ENCODE assay signal across 8 mouse cellular contexts in genomic region chr11:117116350-117117303, GRCm38 (mm10). TPM values are rescaled to one million over a fixed set of nuclear protein-coding genes. Genes with fewer than 3 reads are reported as not detected.
DNase-seq lines count a peak whose midpoint lies in the region; ATAC-seq lines count a peak whose summit lies in the region.

No protein-coding gene starts in this region.

- H3K27me3 ChIP-seq in kidney, embryonic 16.5 days (ENCODE audit: insufficient read depth, low read length), result no peaks in the 10 kb centered on the region
- no peaks in the 10 kb centered on the region for H3K27me3 ChIP-seq in embryonic facial prominence, embryonic 12.5 days
- H3K27me3 ChIP-seq in limb, embryonic 11.5 days (ENCODE audit: control insufficient read depth, insufficient read depth, low read length), result no peaks in the 10 kb centered on the region
- H3K27me3 ChIP-seq in neural tube, embryonic 12.5 days (replicated peaks), result no peaks in the 10 kb centered on the region

- peaks cover 68% of the 10 kb centered on the region for H3K4me1 ChIP-seq in kidney, embryonic 16.5 days (ENCODE audit: insufficient read depth, low read length)
- peaks cover 70% of the 10 kb centered on the region for H3K4me1 ChIP-seq in embryonic facial prominence, embryonic 12.5 days
- H3K4me1 ChIP-seq in limb, embryonic 11.5 days (ENCODE audit: control insufficient read depth, insufficient read depth, low read length), result peaks cover 44% of the 10 kb centered on the region
- H3K4me1 ChIP-seq in neural tube, embryonic 12.5 days, result peaks cover 61% of the 10 kb centered on the region

- no peaks in the 10 kb centered on the region for H3K36me3 ChIP-seq in kidney, embryonic 16.5 days (ENCODE audit: insufficient read depth, low read length)
- no peaks in the 10 kb centered on the region; the same call in 1 of the 2 replicates for H3K36me3 ChIP-seq in embryonic facial prominence, embryonic 12.5 days
- H3K36me3 ChIP-seq in limb, embryonic 11.5 days (ENCODE audit: control insufficient read depth, insufficient read depth, low read length), result no peaks in the 10 kb centered on the region
- peaks cover 14% of the 10 kb centered on the region for H3K36me3 ChIP-seq in neural tube, embryonic 12.5 days

- WGBS in kidney, embryonic 16.5 days, result 15% methylated on average over 18 of the region's 18 CpGs
- WGBS in embryonic facial prominence, embryonic 12.5 days, result 38% methylated on average over 18 of the region's 18 CpGs
- WGBS in limb, embryonic 11.5 days, result 43% methylated on average over 18 of the region's 18 CpGs
- 39% methylated on average over 18 of the region's 18 CpGs for WGBS in neural tube, embryonic 12.5 days

- H3K9ac ChIP-seq in kidney, embryonic 16.5 days (replicated peaks; ENCODE audit: low read length), result peak overlapping the region; percentile 91
- peak overlapping the region; percentile 81 for H3K9ac ChIP-seq in embryonic facial prominence, embryonic 12.5 days
- H3K9ac ChIP-seq in limb, embryonic 11.5 days (ENCODE audit: low read length), result peak overlapping the region; percentile 0; the same call in 1 of the 2 replicates
- H3K9ac ChIP-seq in neural tube, embryonic 12.5 days, result peak overlapping the region; percentile 26; the same call in 1 of the 2 replicates

- ATAC-seq in kidney, embryonic 16.5 days (ENCODE audit: low FRiP score, low TSS enrichment), result no peak
- no peak for ATAC-seq in embryonic facial prominence, embryonic 12.5 days (ENCODE audit: insufficient number of reproducible peaks, insufficient read depth, low FRiP score, low TSS enrichment)
- no peak for ATAC-seq in limb, embryonic 11.5 days (ENCODE audit: insufficient number of reproducible peaks, low FRiP score, low TSS enrichment, low read depth)
- no peak for ATAC-seq in neural tube, embryonic 12.5 days (ENCODE audit: low FRiP score, low read depth)
- no peak for ATAC-seq in CD4-positive, CD25-positive, alpha-beta regulatory T cell, adult 4 months

- peak overlapping the region; percentile 70 for H3K4me2 ChIP-seq in kidney, embryonic 16.5 days (replicated peaks; ENCODE audit: low read depth, low read length)
- H3K4me2 ChIP-seq in embryonic facial prominence, embryonic 12.5 days (replicated peaks), result peak overlapping the region; percentile 83
- H3K4me2 ChIP-seq in limb, embryonic 11.5 days (ENCODE audit: low read depth, severe bottlenecking), result peak overlapping the region; percentile 71
- peak overlapping the region; percentile 59 for H3K4me2 ChIP-seq in neural tube, embryonic 12.5 days (replicated peaks)

- H3K9me3 ChIP-seq in kidney, embryonic 16.5 days (ENCODE audit: low read length), result no peaks in the 10 kb centered on the region; the same call in 1 of the 2 replicates
- H3K9me3 ChIP-seq in embryonic facial prominence, embryonic 12.5 days, result no peaks in the 10 kb centered on the region
- no peaks in the 10 kb centered on the region for H3K9me3 ChIP-seq in limb, embryonic 11.5 days (ENCODE audit: control insufficient read depth, low read length)
- H3K9me3 ChIP-seq in neural tube, embryonic 12.5 days, result no peaks in the 10 kb centered on the region

- peak overlapping the region; percentile 89 for H3K27ac ChIP-seq in kidney, embryonic 16.5 days (ENCODE audit: low read length)
- peak overlapping the region; percentile 68 for H3K27ac ChIP-seq in embryonic facial prominence, embryonic 12.5 days
- no peak overlapping the region for H3K27ac ChIP-seq in limb, embryonic 11.5 days (replicated peaks; ENCODE audit: low read depth, low read length)
- no peak overlapping the region for H3K27ac ChIP-seq in neural tube, embryonic 12.5 days

- H3K4me3 ChIP-seq in kidney, embryonic 16.5 days (ENCODE audit: low read length), result peak overlapping the region; percentile 92
- peak overlapping the region; percentile 74 for H3K4me3 ChIP-seq in embryonic facial prominence, embryonic 12.5 days
- 0 out of 2 replicates have a peak overlapping the region, but pooled peaks have one; percentile 7 for H3K4me3 ChIP-seq in limb, embryonic 11.5 days (ENCODE audit: low read depth, low read length)
- peak overlapping the region; percentile 74 for H3K4me3 ChIP-seq in neural tube, embryonic 12.5 days

- no peak for DNase-seq in kidney, adult 9 months
- no peak for DNase-seq in limb, embryonic 11.5 days (ENCODE audit: low spot score)
- DNase-seq in frontal cortex, postnatal 10 days (ENCODE audit: low spot score in 2 of 2), result no peak
- DNase-seq in retina, embryonic 14.5 days (ENCODE audit: low spot score), result no peak

RNA-seq across cellular contexts. Expression of gene Sec14l1, which starts 1.7 kb away (rescaled TPM):
- 91.5 and 92.9 TPM in 2 replicates for polyA plus RNA-seq in kidney, embryonic 16.5 days (2015; fragmentation: Nextera tagmentation; extraction: Ambion mirVana)
- 55.6 and 61.0 TPM in 2 replicates for polyA plus RNA-seq in embryonic facial prominence, embryonic 12.5 days (2016; fragmentation: Nextera tagmentation; extraction: Ambion mirVana)
- 28.1 and 29.7 TPM in 2 replicates for polyA plus RNA-seq in limb, embryonic 11.5 days (2014; fragmentation: Nextera tagmentation; extraction: Ambion mirVana)
- polyA plus RNA-seq in neural tube, embryonic 12.5 days (2016; fragmentation: Nextera tagmentation; extraction: Ambion mirVana), result 68.8 and 71.5 TPM in 2 replicates
- 10 to 100 TPM; 11.9 to 18.9 TPM for polyA plus RNA-seq in CD4-positive, CD25-positive, alpha-beta regulatory T cell, adult 4 months (2017; shearing (Covaris generic))

Comparison
In these comparisons a context has a peak if more than half of its experiments do, and no peak if none do; other contexts are left out.
1. H3K27ac ChIP-seq: peak in kidney, embryonic 16.5 days (single experiment) and embryonic facial prominence, embryonic 12.5 days (single experiment); none in limb, embryonic 11.5 days (single experiment) and neural tube, embryonic 12.5 days (single experiment).
2. H3K4me3 ChIP-seq: peak in every context shown above with its lines; median percentile 92 in kidney, embryonic 16.5 days; 74 in embryonic facial prominence, embryonic 12.5 days; 74 in neural tube, embryonic 12.5 days; 7 in limb, embryonic 11.5 days.
3. H3K9ac ChIP-seq: peak in every context shown above with its lines; median percentile 91 in kidney, embryonic 16.5 days; 81 in embryonic facial prominence, embryonic 12.5 days; 26 in neural tube, embryonic 12.5 days; 0 in limb, embryonic 11.5 days.
4. Peak in every context shown above with its lines, with median percentiles within 50 percentile points of each other: H3K4me2 ChIP-seq.